Mouse (Mus musculus) midbrain, embryonic 13.5 days (tissue): ENCODE data around the gene Parp14. TPM values are rescaled to one million over a fixed set of nuclear protein-coding genes. Genes with fewer than 3 reads are reported as not detected.
A peak's percentile ranks its signal among the peaks of the same experiment; 100 is the strongest.

Experiments
- ATAC-seq: fragments of 200-750 bp; cut with Nextera tagmentation; 2 replicates; pipeline ENCODE4 v1.8.0; 2017; ENCODE audit warnings: mild to moderate bottlenecking, moderate TSS enrichment, moderate library complexity
- H3K27ac ChIP-seq: fragments of 300-500 bp; sonication (generic); 2 replicates; pipeline ENCODE4 v1.5.1; 2015; ENCODE audit warnings: inconsistent platforms, mild to moderate bottlenecking, moderate library complexity
- H3K27me3 ChIP-seq: fragments of 300-500 bp; sonication (generic); 2 replicates; pipeline ENCODE4 v1.6.1; 2015; ENCODE audit warnings: mild to moderate bottlenecking, inconsistent platforms
- H3K36me3 ChIP-seq: fragments of 300-500 bp; sonication (generic); 2 replicates; pipeline ENCODE4 v1.6.1; 2015; ENCODE audit warnings: mild to moderate bottlenecking, inconsistent platforms
- H3K4me1 ChIP-seq: fragments of 300-500 bp; sonication (generic); replicated peaks from 2 replicates; pipeline ENCODE4 v1.6.1; 2015; ENCODE audit warnings: inconsistent platforms
- H3K4me2 ChIP-seq: fragments of 300-500 bp; sonication (generic); replicated peaks from 2 replicates; pipeline ENCODE4 v1.6.1; 2015; ENCODE audit warnings: moderate library complexity, mild to moderate bottlenecking, inconsistent platforms
- H3K4me3 ChIP-seq: fragments of 300-500 bp; sonication (generic); replicated peaks from 2 replicates; pipeline ENCODE4 v1.5.1; 2015; ENCODE audit warnings: mild to moderate bottlenecking, inconsistent platforms
- H3K9ac ChIP-seq: fragments of 300-500 bp; sonication (generic); replicated peaks from 2 replicates; pipeline ENCODE4 v1.6.1; 2015; ENCODE audit warnings: mild to moderate bottlenecking, inconsistent platforms
- H3K9me3 ChIP-seq: fragments of 300-500 bp; sonication (generic); 2 replicates; pipeline ENCODE4 v1.6.1; 2016; ENCODE audit warnings: mild to moderate bottlenecking, inconsistent platforms
- WGBS: fragments of 180-500 bp; shearing (Covaris S2); methylation state at CpG from one replicate; pipeline ENCODE4 v1.1.7; 2015; 5-methylcytosine and 5-hydroxymethylcytosine counted together
- polyA plus RNA-seq: library from polyadenylated mRNA; unstranded; fragments of >200 nt; fragmentation: Nextera tagmentation; extraction: Ambion mirVana; gene quantifications from 2 replicates; pipeline ENCODE4 v1.2.1, GENCODE M21; 2015

The Parp14 gene
- polyA plus RNA-seq, 1 experiment from 2014 or later, result 0.35 TPM

- Histone ChIP-seq H3K36me3 (no peaks in the 10 kb centered on the region), H3K27me3 (no peaks in the 10 kb centered on the region), H3K9ac (no peak overlapping the region), H3K4me1 (no peaks in the 10 kb centered on the region), H3K9me3 (0 out of 2 replicates have a peak, but pooled peaks cover 4% of the 10 kb centered on the region), H3K4me2 (no peak overlapping the region), H3K4me3 (no peak overlapping the region), H3K27ac (no peak overlapping the region)
- 88% methylated on average over 1 of the region's 1 CpGs for WGBS
- no peak for ATAC-seq
Measured at GRCm38 (mm10) chr16:35862057-35862456, 9.3 kb downstream of the Parp14 start.

GRCm38 (mm10) chr16:35860236-35860635 lies 11.1 kb downstream of the Parp14 start:
- Histone ChIP-seq H3K4me1 (no peaks in the 10 kb centered on the region), H3K36me3 (no peaks in the 10 kb centered on the region), H3K9ac (no peak overlapping the region), H3K27ac (no peak overlapping the region), H3K9me3 (0 out of 2 replicates have a peak, but pooled peaks cover 4% of the 10 kb centered on the region), H3K4me2 (no peak overlapping the region), H3K27me3 (no peaks in the 10 kb centered on the region), H3K4me3 (no peak overlapping the region)
- 92% methylated on average over 16 of the region's 16 CpGs for WGBS
- ATAC-seq, result no peak

- Histone ChIP-seq H3K27ac (no peak overlapping the region), H3K4me2 (no peak overlapping the region), H3K9me3 (0 out of 2 replicates have a peak, but pooled peaks cover 2% of the 10 kb centered on the region), H3K4me3 (no peak overlapping the region), H3K36me3 (no peaks in the 10 kb centered on the region), H3K4me1 (no peaks in the 10 kb centered on the region), H3K27me3 (no peaks in the 10 kb centered on the region), H3K9ac (no peak overlapping the region)
- WGBS, result 96% methylated on average over 18 of the region's 18 CpGs
- ATAC-seq, result no peak
Measured at GRCm38 (mm10) chr16:35856766-35857165, 14.6 kb downstream of the Parp14 start.

GRCm38 (mm10) chr16:35855846-35856245 lies 15.5 kb downstream of the Parp14 start:
- Histone ChIP-seq H3K4me2 (no peak overlapping the region), H3K4me1 (no peaks in the 10 kb centered on the region), H3K36me3 (no peaks in the 10 kb centered on the region), H3K4me3 (no peak overlapping the region), H3K27me3 (no peaks in the 10 kb centered on the region), H3K9ac (no peak overlapping the region), H3K27ac (no peak overlapping the region), H3K9me3 (no peaks in the 10 kb centered on the region)
- ATAC-seq, result no peak
- 93% methylated on average over 4 of the region's 4 CpGs for WGBS

- Histone ChIP-seq H3K4me3 (no peak overlapping the region), H3K4me1 (no peaks in the 10 kb centered on the region), H3K27me3 (no peaks in the 10 kb centered on the region), H3K27ac (no peak overlapping the region), H3K9ac (no peak overlapping the region), H3K9me3 (no peaks in the 10 kb centered on the region), H3K36me3 (no peaks in the 10 kb centered on the region), H3K4me2 (no peak overlapping the region)
- ATAC-seq, result no peak
Measured at GRCm38 (mm10) chr16:35847138-35847537, 24.2 kb downstream of the Parp14 start.

- no peaks in the 10 kb centered on the region for H3K27me3 ChIP-seq
- H3K4me2 ChIP-seq, result no peak overlapping the region
- ATAC-seq, result no peak
- 43% methylated on average over 1 of the region's 1 CpGs for WGBS
- H3K4me3 ChIP-seq, result no peak overlapping the region
- H3K36me3 ChIP-seq, result no peaks in the 10 kb centered on the region
- no peak overlapping the region for H3K9ac ChIP-seq
- H3K27ac ChIP-seq, result no peak overlapping the region
- no peaks in the 10 kb centered on the region for H3K4me1 ChIP-seq
- H3K9me3 ChIP-seq, result 0 out of 2 replicates have a peak, but pooled peaks cover 3% of the 10 kb centered on the region
Measured at GRCm38 (mm10) chr16:35839680-35840079, 31.7 kb downstream of the Parp14 start.

- Histone ChIP-seq H3K4me3 (no peak overlapping the region), H3K36me3 (no peaks in the 10 kb centered on the region), H3K9ac (no peak overlapping the region), H3K27ac (no peak overlapping the region), H3K9me3 (0 out of 2 replicates have a peak, but pooled peaks cover 3% of the 10 kb centered on the region), H3K4me1 (no peaks in the 10 kb centered on the region), H3K4me2 (no peak overlapping the region), H3K27me3 (no peaks in the 10 kb centered on the region)
- ATAC-seq, result no peak
- 93% methylated on average over 8 of the region's 8 CpGs for WGBS
Measured at GRCm38 (mm10) chr16:35834653-35835052, 36.7 kb downstream of the Parp14 start.

- H3K4me1 ChIP-seq, result no peaks in the 10 kb centered on the region
- WGBS, result 83% methylated on average over 3 of the region's 3 CpGs
- peaks cover 2% of the 10 kb centered on the region for H3K36me3 ChIP-seq
- ATAC-seq, result no peak
- H3K9me3 ChIP-seq, result 0 out of 2 replicates have a peak, but pooled peaks cover 3% of the 10 kb centered on the region
- no peak overlapping the region for H3K4me3 ChIP-seq
- no peak overlapping the region for H3K4me2 ChIP-seq
- H3K9ac ChIP-seq, result no peak overlapping the region
- no peak overlapping the region for H3K27ac ChIP-seq
- H3K27me3 ChIP-seq, result no peaks in the 10 kb centered on the region
Measured at GRCm38 (mm10) chr16:35832926-35833325, 38.4 kb downstream of the Parp14 start.

GRCm38 (mm10) chr16:35829999-35830398 lies 41.3 kb downstream of the Parp14 start:
- H3K4me3 ChIP-seq, result no peak overlapping the region
- ATAC-seq, result no peak
- no peak overlapping the region for H3K9ac ChIP-seq
- no peak overlapping the region for H3K27ac ChIP-seq
- 28% methylated on average over 7 of the region's 7 CpGs for WGBS
- H3K4me2 ChIP-seq, result no peak overlapping the region
- no peaks in the 10 kb centered on the region for H3K27me3 ChIP-seq
- peaks cover 27% of the 10 kb centered on the region for H3K36me3 ChIP-seq
- no peaks in the 10 kb centered on the region for H3K9me3 ChIP-seq
- H3K4me1 ChIP-seq, result no peaks in the 10 kb centered on the region

GRCm38 (mm10) chr16:35817255-35818089 lies 53.9 kb downstream of the Parp14 start:
- no peaks in the 10 kb centered on the region for H3K27me3 ChIP-seq
- WGBS, result 33% methylated on average over 13 of the region's 13 CpGs
- H3K27ac ChIP-seq, result no peak overlapping the region
- no peak overlapping the region for H3K4me3 ChIP-seq
- no peak overlapping the region for H3K9ac ChIP-seq
- H3K4me2 ChIP-seq, result no peak overlapping the region
- no peaks in the 10 kb centered on the region for H3K9me3 ChIP-seq
- H3K36me3 ChIP-seq, result peaks cover 35% of the 10 kb centered on the region
- ATAC-seq, result peak; percentile 91
- H3K4me1 ChIP-seq, result no peaks in the 10 kb centered on the region

- no peaks in the 10 kb centered on the region for H3K9me3 ChIP-seq
- no peaks in the 10 kb centered on the region for H3K27me3 ChIP-seq
- ATAC-seq, result no peak
- no peak overlapping the region for H3K4me3 ChIP-seq
- H3K27ac ChIP-seq, result no peak overlapping the region
- H3K4me2 ChIP-seq, result no peak overlapping the region
- H3K9ac ChIP-seq, result no peak overlapping the region
- no peaks in the 10 kb centered on the region for H3K4me1 ChIP-seq
- 86% methylated on average over 3 of the region's 3 CpGs for WGBS
- H3K36me3 ChIP-seq, result peaks cover 18% of the 10 kb centered on the region
Measured at GRCm38 (mm10) chr16:35813119-35813518, 58.2 kb downstream of the Parp14 start.

- Histone ChIP-seq H3K4me2 (no peak overlapping the region), H3K36me3 (peaks cover 6% of the 10 kb centered on the region; the same call in 1 of the 2 replicates), H3K27ac (no peak overlapping the region), H3K4me3 (no peak overlapping the region), H3K27me3 (no peaks in the 10 kb centered on the region), H3K9ac (no peak overlapping the region), H3K4me1 (no peaks in the 10 kb centered on the region), H3K9me3 (no peaks in the 10 kb centered on the region)
- WGBS, result 95% methylated on average over 2 of the region's 2 CpGs
- no peak for ATAC-seq
Measured at GRCm38 (mm10) chr16:35808838-35809237, 62.5 kb downstream of the Parp14 start.

- H3K4me1 ChIP-seq, result no peaks in the 10 kb centered on the region
- WGBS, result 54% methylated on average over 4 of the region's 4 CpGs
- H3K27me3 ChIP-seq, result no peaks in the 10 kb centered on the region
- no peak overlapping the region for H3K4me2 ChIP-seq
- no peaks in the 10 kb centered on the region for H3K9me3 ChIP-seq
- no peak for ATAC-seq
- H3K9ac ChIP-seq, result no peak overlapping the region
- no peak overlapping the region for H3K4me3 ChIP-seq
- peaks cover 6% of the 10 kb centered on the region; the same call in 1 of the 2 replicates for H3K36me3 ChIP-seq
- H3K27ac ChIP-seq, result no peak overlapping the region
Measured at GRCm38 (mm10) chr16:35807663-35807992, 63.7 kb downstream of the Parp14 start.
